Mouse (Mus musculus) myocyte (in vitro differentiated cells): ENCODE results near the gene Stk38. TPM values are rescaled to one million over a fixed set of nuclear protein-coding genes. Genes with fewer than 3 reads are reported as not detected.
A peak's percentile ranks its signal among the peaks of the same experiment; 100 is the strongest.

Experiments
- H3K27me3 ChIP-seq: one replicate; pipeline ENCODE4 v1.6.1; 2011; ENCODE audit not compliant: control insufficient read depth, insufficient read depth, insufficient read length
- H3K36me3 ChIP-seq: one replicate; pipeline ENCODE4 v1.6.1; 2011; ENCODE audit not compliant: control insufficient read depth, insufficient read depth
- H3K4me2 ChIP-seq: one replicate; pipeline ENCODE4 v1.6.1; 2011; ENCODE audit warnings: low read depth, control low read depth
- H3K4me3 ChIP-seq: one replicate; pipeline ENCODE4 v1.5.1; 2011; ENCODE audit warnings: mild to moderate bottlenecking, control low read depth, moderate library complexity
- H3K79me2 ChIP-seq: one replicate; pipeline ENCODE4 v1.6.1; 2011; ENCODE audit not compliant: control insufficient read depth, insufficient read depth
- H3ac ChIP-seq: one replicate; pipeline ENCODE4 v1.6.1; 2011; ENCODE audit not compliant: control insufficient read depth, insufficient read length
- CEBPB ChIP-seq: IDR thresholded peaks from 2 replicates; pipeline ENCODE4 v1.6.1; 2011; ENCODE audit warnings: mild to moderate bottlenecking, moderate library complexity; ENCODE audit not compliant: poor library complexity, insufficient read depth, severe bottlenecking
- E2F4 ChIP-seq: IDR thresholded peaks from one replicate; pipeline ENCODE4 v1.6.1; 2011; ENCODE audit warnings: mild to moderate bottlenecking, control low read depth, moderate library complexity; ENCODE audit not compliant: insufficient read depth
- MAX ChIP-seq: IDR thresholded peaks from one replicate; pipeline ENCODE4 v1.6.1; 2011; ENCODE audit warnings: low read depth, mild to moderate bottlenecking, control low read depth
- MYOD1 ChIP-seq, 3 experiments: IDR thresholded peaks; one replicate each; pipeline ENCODE4 v1.6.1; 2011; ENCODE audit warnings: control low read depth in 2 of 3, low read depth in 2 of 3, mild to moderate bottlenecking in 2 of 3, moderate library complexity in 1 of 3; ENCODE audit not compliant: insufficient read length in 2 of 3, control insufficient read depth in 1 of 3
- MYOG ChIP-seq, 3 experiments: IDR thresholded peaks; one replicate each; pipeline ENCODE4 v1.6.1; 2011; ENCODE audit warnings: control low read depth in 2 of 3, low read depth in 2 of 3, mild to moderate bottlenecking in 2 of 3; ENCODE audit not compliant: insufficient read length in 2 of 3, control insufficient read depth in 1 of 3, insufficient read depth in 1 of 3
- POLR2A ChIP-seq: IDR thresholded peaks from one replicate; pipeline ENCODE4 v1.6.1; 2011; ENCODE audit warnings: low read depth, mild to moderate bottlenecking, control low read depth, moderate library complexity; ENCODE audit not compliant: insufficient read length
- POLR2AphosphoS2 ChIP-seq: IDR thresholded peaks from one replicate; pipeline ENCODE4 v1.6.1; 2011; ENCODE audit warnings: low read depth, control low read depth; ENCODE audit not compliant: insufficient read length
- REST ChIP-seq: IDR thresholded peaks from one replicate; pipeline ENCODE4 v1.6.1; 2011; ENCODE audit warnings: mild to moderate bottlenecking, control low read depth, moderate library complexity; ENCODE audit not compliant: insufficient read depth, insufficient read length
- SRF ChIP-seq: IDR thresholded peaks from one replicate; pipeline ENCODE4 v1.6.1; 2011; ENCODE audit warnings: low read depth; ENCODE audit not compliant: control insufficient read depth, insufficient read length
- TCF12 ChIP-seq: IDR thresholded peaks from one replicate; pipeline ENCODE4 v1.6.1; 2011; ENCODE audit warnings: mild to moderate bottlenecking, control low read depth; ENCODE audit not compliant: poor library complexity, insufficient read depth, severe bottlenecking
- TCF3 ChIP-seq: IDR thresholded peaks from one replicate; pipeline ENCODE4 v1.6.1; 2011; ENCODE audit warnings: low read depth, control low read depth; ENCODE audit not compliant: insufficient read length
- USF1 ChIP-seq: IDR thresholded peaks from one replicate; pipeline ENCODE4 v1.6.1; 2011; ENCODE audit warnings: low read depth, mild to moderate bottlenecking, control low read depth, moderate library complexity
- polyA plus RNA-seq: library from polyadenylated mRNA; unstranded; fragments of >200 nt; fragmentation: generic; extraction: Trizol; gene quantifications from one replicate; pipeline ENCODE4 v1.2.1, GENCODE M21; 2012; ENCODE audit warnings: missing spikeins

Gene Stk38
- polyA plus RNA-seq, 1 experiment = 28.3 TPM

DNA sequence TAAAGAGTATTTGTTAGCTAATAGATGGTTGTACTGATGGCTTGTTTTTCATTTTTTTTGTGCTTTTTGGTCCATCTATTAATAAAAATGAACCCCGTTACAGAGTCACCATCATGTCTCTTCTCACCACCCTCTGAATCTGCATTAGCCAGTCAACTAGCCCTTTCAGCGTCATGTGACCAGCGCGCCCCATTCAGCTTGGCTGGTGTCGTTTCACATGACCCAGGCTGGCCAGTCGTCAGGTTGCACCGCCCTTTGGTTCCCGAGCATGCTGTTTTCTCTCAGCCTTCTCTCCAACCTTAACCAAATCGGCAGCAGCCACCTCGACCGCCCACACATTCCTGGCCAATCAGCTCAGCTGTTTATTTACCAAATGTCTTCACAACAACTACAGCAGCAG lies 31.6 kb upstream of the Stk38 start:
- H3K79me2 ChIP-seq = peaks cover 68% of the 10 kb centered on the region
- H3K4me2 ChIP-seq = no peak overlapping the region
- H3K4me3 ChIP-seq = no peak overlapping the region
- H3K27me3 ChIP-seq = no peaks in the 10 kb centered on the region
- no peak overlapping the region for H3ac ChIP-seq
- TF ChIP-seq POLR2AphosphoS2 (peak; percentile 82), TCF12 (no peak), TCF3 (no peak), E2F4 (no peak), MAX (no peak), MYOD1 (IDR thresholded peaks at IDR 0.05; ENCODE audit: control insufficient read depth in 1 of 3, insufficient read length in 2 of 3, low read depth in 2 of 3) (no peak), USF1 (peak; percentile 64), POLR2A (peak; percentile 50), CEBPB (no peak), REST (no peak), SRF (no peak), MYOG (IDR thresholded peaks at IDR 0.05; ENCODE audit: control insufficient read depth in 1 of 3, insufficient read depth in 1 of 3, insufficient read length in 2 of 3, low read depth in 2 of 3) (no peak)
- peaks cover 88% of the 10 kb centered on the region for H3K36me3 ChIP-seq

DNA sequence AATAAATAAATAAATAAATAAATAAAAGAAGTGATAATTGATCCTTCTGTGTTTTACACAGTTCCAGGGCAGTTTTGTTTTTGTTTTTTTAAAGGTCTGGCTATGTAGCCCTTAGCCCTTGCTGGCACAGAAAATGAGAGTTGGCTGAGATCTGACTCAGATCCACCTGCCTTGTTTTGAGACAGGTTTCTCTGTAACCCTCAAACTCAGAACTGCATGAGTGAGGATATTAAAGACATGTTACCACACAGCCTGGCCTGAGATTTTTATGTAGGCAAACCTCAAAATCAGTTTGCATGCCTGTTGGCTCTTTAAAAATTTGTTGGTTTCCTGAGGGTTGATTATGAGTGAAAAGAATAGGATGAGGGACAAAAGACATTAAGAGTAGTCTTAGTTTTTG lies 27.7 kb upstream of the Stk38 start:
- H3K4me2 ChIP-seq = peak overlapping the region; percentile 94
- H3K36me3 ChIP-seq = peaks cover 52% of the 10 kb centered on the region
- TF ChIP-seq USF1 (no peak), MYOG (IDR thresholded peaks at IDR 0.05; ENCODE audit: control insufficient read depth in 1 of 3, insufficient read depth in 1 of 3, insufficient read length in 2 of 3, low read depth in 2 of 3) (no peak), E2F4 (no peak), MYOD1 (IDR thresholded peaks at IDR 0.05; ENCODE audit: control insufficient read depth in 1 of 3, insufficient read length in 2 of 3, low read depth in 2 of 3) (no peak), POLR2AphosphoS2 (no peak), MAX (no peak), CEBPB (no peak), REST (no peak), TCF12 (no peak), TCF3 (no peak), SRF (no peak), POLR2A (no peak)
- H3K27me3 ChIP-seq = no peaks in the 10 kb centered on the region
- H3ac ChIP-seq = no peak overlapping the region
- peaks cover 81% of the 10 kb centered on the region for H3K79me2 ChIP-seq
- peak overlapping the region; percentile 91 for H3K4me3 ChIP-seq

DNA sequence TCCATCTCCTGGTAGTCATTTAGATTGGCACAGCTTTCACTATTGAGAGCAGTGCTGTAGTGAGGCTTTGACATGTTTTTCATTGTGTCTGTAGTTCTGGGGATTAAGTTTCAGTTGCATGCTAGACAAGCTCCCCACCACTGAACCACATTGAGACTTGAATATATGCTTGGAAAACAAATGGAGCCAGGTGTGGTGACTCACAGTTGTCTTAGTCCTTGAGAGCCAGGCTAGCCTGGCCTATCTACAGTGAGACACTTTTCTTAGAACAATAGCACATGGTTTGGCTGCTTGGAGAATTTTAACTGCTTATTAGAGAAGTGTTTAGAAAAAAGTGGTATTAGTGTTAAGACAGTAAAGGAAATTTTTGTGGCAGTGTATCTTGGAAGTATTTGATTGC lies 26.5 kb upstream of the Stk38 start:
- peaks cover 69% of the 10 kb centered on the region for H3K79me2 ChIP-seq
- peak overlapping the region; percentile 94 for H3K4me2 ChIP-seq
- H3K36me3 ChIP-seq = peaks cover 40% of the 10 kb centered on the region
- peak overlapping the region; percentile 91 for H3K4me3 ChIP-seq
- peak overlapping the region; percentile 33 for H3ac ChIP-seq
- no peaks in the 10 kb centered on the region for H3K27me3 ChIP-seq
- TF ChIP-seq POLR2AphosphoS2 = no peak
- no peak for TF ChIP-seq E2F4
- TF ChIP-seq USF1 = no peak
- no peak for TF ChIP-seq CEBPB
- TF ChIP-seq POLR2A = no peak
- no peak for TF ChIP-seq TCF12
- no peak for TF ChIP-seq TCF3
- peak; percentile 36 to 65 (median 61) for TF ChIP-seq MYOD1 (IDR thresholded peaks at IDR 0.05; ENCODE audit: control insufficient read depth in 1 of 3, insufficient read length in 2 of 3, low read depth in 2 of 3)
- no peak for TF ChIP-seq REST
- TF ChIP-seq MYOG (IDR thresholded peaks at IDR 0.05; ENCODE audit: control insufficient read depth in 1 of 3, insufficient read depth in 1 of 3, insufficient read length in 2 of 3, low read depth in 2 of 3) = peak in 1 of 3 experiments; percentile 14
- no peak for TF ChIP-seq SRF
- no peak for TF ChIP-seq MAX

DNA sequence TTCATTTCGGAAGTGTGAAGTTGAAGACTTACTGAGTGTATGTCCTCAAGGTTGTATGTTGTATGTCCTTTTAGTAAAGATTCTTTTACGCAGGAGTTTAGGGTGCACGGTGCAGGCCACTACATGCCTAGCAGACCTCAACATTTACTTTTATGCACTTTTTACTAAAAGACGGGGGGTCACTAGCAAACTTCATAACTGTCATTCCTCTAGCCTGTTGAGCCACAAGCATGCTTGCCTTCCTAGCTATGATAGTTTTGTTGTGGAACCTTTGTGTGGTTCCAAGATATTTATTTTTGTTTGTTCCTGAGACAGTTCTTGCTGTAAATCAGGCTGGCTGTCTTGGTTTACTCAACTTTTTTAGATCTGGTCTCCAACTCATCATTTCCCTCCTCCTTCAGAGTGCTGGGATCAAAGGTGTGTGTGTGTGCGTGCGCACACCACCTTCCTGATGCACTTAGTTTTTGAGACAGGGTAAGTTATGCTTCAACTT lies 25.8 kb upstream of the Stk38 start:
- Histone ChIP-seq H3K27me3 (no peaks in the 10 kb centered on the region), H3ac (peak overlapping the region; percentile 33), H3K36me3 (peaks cover 33% of the 10 kb centered on the region), H3K79me2 (peaks cover 62% of the 10 kb centered on the region), H3K4me3 (peak overlapping the region; percentile 91), H3K4me2 (peak overlapping the region; percentile 94)
- TF ChIP-seq CEBPB = no peak
- TF ChIP-seq POLR2A = no peak
- no peak for TF ChIP-seq POLR2AphosphoS2
- no peak for TF ChIP-seq TCF12
- no peak for TF ChIP-seq MYOG (IDR thresholded peaks at IDR 0.05; ENCODE audit: control insufficient read depth in 1 of 3, insufficient read depth in 1 of 3, insufficient read length in 2 of 3, low read depth in 2 of 3)
- TF ChIP-seq TCF3 = no peak
- TF ChIP-seq MYOD1 (IDR thresholded peaks at IDR 0.05; ENCODE audit: control insufficient read depth in 1 of 3, insufficient read length in 2 of 3, low read depth in 2 of 3) = no peak
- TF ChIP-seq USF1 = no peak
- TF ChIP-seq REST = no peak
- no peak for TF ChIP-seq E2F4
- no peak for TF ChIP-seq SRF
- no peak for TF ChIP-seq MAX
